Mouse (Mus musculus) forebrain, embryonic 12.5 days (tissue): ENCODE data around the gene Olfr1393. TPM values are rescaled to one million over a fixed set of nuclear protein-coding genes. Genes with fewer than 3 reads are reported as not detected.

ENCODE experiments used
- ATAC-seq: fragments of 200-750 bp; cut with Nextera tagmentation; 2 replicates; pipeline ENCODE4 v1.8.0; 2017; ENCODE audit warnings: moderate TSS enrichment; ENCODE audit not compliant: low FRiP score
- H3K27ac ChIP-seq: fragments of 300-500 bp; sonication (generic); 2 replicates; pipeline ENCODE4 v1.5.1; 2016; ENCODE audit warnings: mild to moderate bottlenecking
- H3K27me3 ChIP-seq: fragments of 300-500 bp; sonication (generic); 2 replicates; pipeline ENCODE4 v1.6.1; 2016; ENCODE audit warnings: mild to moderate bottlenecking
- H3K36me3 ChIP-seq: fragments of 300-500 bp; sonication (generic); replicated peaks from 2 replicates; pipeline ENCODE4 v1.6.1; 2016; ENCODE audit warnings: mild to moderate bottlenecking
- H3K4me1 ChIP-seq: fragments of 300-500 bp; sonication (generic); 2 replicates; pipeline ENCODE4 v1.6.1; 2016
- H3K4me2 ChIP-seq: fragments of 300-500 bp; sonication (generic); 2 replicates; pipeline ENCODE4 v1.6.1; 2016; ENCODE audit warnings: mild to moderate bottlenecking, moderate library complexity
- H3K4me3 ChIP-seq: fragments of 300-500 bp; sonication (generic); replicated peaks from 2 replicates; pipeline ENCODE4 v1.5.1; 2016; ENCODE audit warnings: mild to moderate bottlenecking
- H3K9ac ChIP-seq: fragments of 300-500 bp; sonication (generic); 2 replicates; pipeline ENCODE4 v1.6.1; 2016; ENCODE audit warnings: mild to moderate bottlenecking
- H3K9me3 ChIP-seq: fragments of 300-500 bp; sonication (generic); 2 replicates; pipeline ENCODE4 v1.6.1; 2016
- WGBS: fragments of 180-500 bp; shearing (Covaris S2); methylation state at CpG from one replicate; pipeline ENCODE4 v1.1.7; 2016; 5-methylcytosine and 5-hydroxymethylcytosine counted together
- polyA plus RNA-seq: library from polyadenylated mRNA; unstranded; fragments of >200 nt; fragmentation: Nextera tagmentation; extraction: Ambion mirVana; gene quantifications from 2 replicates; pipeline ENCODE4 v1.2.1, GENCODE M21; 2016

Gene Olfr1393
- polyA plus RNA-seq, 1 experiment from 2014 or later = 0.18 TPM

GRCm38 (mm10) chr11:49259829-49260228, 18.3 kb upstream of the Olfr1393 start:
- no peak for ATAC-seq
- Histone ChIP-seq H3K4me1 (no peaks in the 10 kb centered on the region), H3K36me3 (peaks cover 35% of the 10 kb centered on the region), H3K9ac (no peak overlapping the region), H3K4me2 (no peak overlapping the region), H3K4me3 (no peak overlapping the region), H3K9me3 (no peaks in the 10 kb centered on the region), H3K27me3 (no peaks in the 10 kb centered on the region), H3K27ac (no peak overlapping the region)
- 88% methylated on average over 1 of the region's 1 CpGs for WGBS

GRCm38 (mm10) chr11:49260598-49261312, 17.3 kb upstream of the Olfr1393 start:
- peaks cover 33% of the 10 kb centered on the region for H3K36me3 ChIP-seq

GRCm38 (mm10) chr11:49261313-49261855, 16.7 kb upstream of the Olfr1393 start:
- Histone ChIP-seq H3K4me2 (no peak overlapping the region), H3K27me3 (no peaks in the 10 kb centered on the region), H3K9ac (no peak overlapping the region), H3K4me3 (no peak overlapping the region), H3K4me1 (no peaks in the 10 kb centered on the region), H3K27ac (no peak overlapping the region), H3K36me3 (peaks cover 33% of the 10 kb centered on the region), H3K9me3 (no peaks in the 10 kb centered on the region)
- WGBS = 95% methylated on average over 14 of the region's 14 CpGs
- ATAC-seq = no peak

More at GRCm38 (mm10) chr11:49260598-49261312, 17.3 kb upstream of the Olfr1393 start:
- no peak overlapping the region for H3K4me3 ChIP-seq
- H3K9ac ChIP-seq = no peak overlapping the region
- H3K4me2 ChIP-seq = no peak overlapping the region
- no peaks in the 10 kb centered on the region for H3K4me1 ChIP-seq
- no peaks in the 10 kb centered on the region for H3K27me3 ChIP-seq
- H3K27ac ChIP-seq = no peak overlapping the region
- WGBS = 96% methylated on average over 20 of the region's 21 CpGs
- no peaks in the 10 kb centered on the region for H3K9me3 ChIP-seq
- ATAC-seq = no peak

- Histone ChIP-seq H3K36me3 (peaks cover 33% of the 10 kb centered on the region), H3K9me3 (no peaks in the 10 kb centered on the region), H3K27me3 (no peaks in the 10 kb centered on the region), H3K9ac (no peak overlapping the region), H3K4me2 (no peak overlapping the region), H3K4me1 (no peaks in the 10 kb centered on the region), H3K27ac (no peak overlapping the region), H3K4me3 (no peak overlapping the region)
- no peak for ATAC-seq
- 94% methylated on average over 5 of the region's 5 CpGs for WGBS
Measured at GRCm38 (mm10) chr11:49262286-49262685, 15.8 kb upstream of the Olfr1393 start.

- no peak for ATAC-seq
- Histone ChIP-seq H3K9ac (no peak overlapping the region), H3K4me3 (no peak overlapping the region), H3K4me2 (no peak overlapping the region), H3K27me3 (no peaks in the 10 kb centered on the region), H3K27ac (no peak overlapping the region), H3K4me1 (no peaks in the 10 kb centered on the region), H3K36me3 (peaks cover 33% of the 10 kb centered on the region), H3K9me3 (no peaks in the 10 kb centered on the region)
- WGBS = 97% methylated on average over 6 of the region's 6 CpGs
Measured at GRCm38 (mm10) chr11:49263149-49263548, 15.0 kb upstream of the Olfr1393 start.

GRCm38 (mm10) chr11:49264081-49264480, 14.0 kb upstream of the Olfr1393 start:
- H3K4me3 ChIP-seq = no peak overlapping the region
- H3K9me3 ChIP-seq = no peaks in the 10 kb centered on the region
- WGBS = 95% methylated on average over 7 of the region's 7 CpGs
- no peaks in the 10 kb centered on the region for H3K4me1 ChIP-seq
- H3K9ac ChIP-seq = no peak overlapping the region
- no peaks in the 10 kb centered on the region for H3K27me3 ChIP-seq
- no peak overlapping the region for H3K27ac ChIP-seq
- no peak overlapping the region for H3K4me2 ChIP-seq
- ATAC-seq = no peak
- peaks cover 33% of the 10 kb centered on the region for H3K36me3 ChIP-seq

GRCm38 (mm10) chr11:49264622-49265021, 13.5 kb upstream of the Olfr1393 start:
- Histone ChIP-seq H3K4me3 (no peak overlapping the region), H3K27me3 (no peaks in the 10 kb centered on the region), H3K4me2 (no peak overlapping the region), H3K4me1 (no peaks in the 10 kb centered on the region), H3K36me3 (peaks cover 32% of the 10 kb centered on the region), H3K27ac (no peak overlapping the region), H3K9me3 (no peaks in the 10 kb centered on the region), H3K9ac (no peak overlapping the region)
- no peak for ATAC-seq
- 77% methylated on average over 11 of the region's 11 CpGs for WGBS

GRCm38 (mm10) chr11:49265101-49265500, 13.0 kb upstream of the Olfr1393 start:
- no peak overlapping the region for H3K9ac ChIP-seq
- peaks cover 30% of the 10 kb centered on the region for H3K36me3 ChIP-seq
- no peak overlapping the region for H3K4me2 ChIP-seq
- H3K4me3 ChIP-seq = no peak overlapping the region
- no peaks in the 10 kb centered on the region for H3K4me1 ChIP-seq
- ATAC-seq = no peak
- 89% methylated on average over 8 of the region's 8 CpGs for WGBS
- H3K27ac ChIP-seq = no peak overlapping the region
- no peaks in the 10 kb centered on the region for H3K27me3 ChIP-seq
- H3K9me3 ChIP-seq = no peaks in the 10 kb centered on the region

GRCm38 (mm10) chr11:49266671-49267070, 11.4 kb upstream of the Olfr1393 start:
- peaks cover 15% of the 10 kb centered on the region for H3K36me3 ChIP-seq
- H3K4me2 ChIP-seq = no peak overlapping the region
- H3K4me1 ChIP-seq = no peaks in the 10 kb centered on the region
- no peaks in the 10 kb centered on the region for H3K9me3 ChIP-seq
- ATAC-seq = no peak
- H3K4me3 ChIP-seq = no peak overlapping the region
- no peaks in the 10 kb centered on the region for H3K27me3 ChIP-seq
- H3K27ac ChIP-seq = no peak overlapping the region
- H3K9ac ChIP-seq = no peak overlapping the region
- 96% methylated on average over 6 of the region's 6 CpGs for WGBS

GRCm38 (mm10) chr11:49267316-49267715, 10.8 kb upstream of the Olfr1393 start:
- Histone ChIP-seq H3K4me3 (no peak overlapping the region), H3K27ac (no peak overlapping the region), H3K4me1 (no peaks in the 10 kb centered on the region), H3K36me3 (peaks cover 9% of the 10 kb centered on the region), H3K9ac (no peak overlapping the region), H3K9me3 (no peaks in the 10 kb centered on the region), H3K4me2 (no peak overlapping the region), H3K27me3 (no peaks in the 10 kb centered on the region)
- 89% methylated on average over 10 of the region's 10 CpGs for WGBS
- no peak for ATAC-seq

GRCm38 (mm10) chr11:49267970-49268579, 10.0 kb upstream of the Olfr1393 start:
- Histone ChIP-seq H3K4me2 (no peak overlapping the region), H3K27me3 (no peaks in the 10 kb centered on the region), H3K27ac (no peak overlapping the region), H3K4me3 (no peak overlapping the region), H3K36me3 (peaks cover 4% of the 10 kb centered on the region; the same call in 1 of the 2 replicates), H3K9me3 (no peaks in the 10 kb centered on the region), H3K9ac (no peak overlapping the region), H3K4me1 (no peaks in the 10 kb centered on the region)
- WGBS = 89% methylated on average over 15 of the region's 15 CpGs
- no peak for ATAC-seq

- H3K27me3 ChIP-seq = no peaks in the 10 kb centered on the region
- 91% methylated on average over 9 of the region's 9 CpGs for WGBS
- H3K4me2 ChIP-seq = no peak overlapping the region
- ATAC-seq = no peak
- no peaks in the 10 kb centered on the region for H3K9me3 ChIP-seq
- H3K27ac ChIP-seq = no peak overlapping the region
- H3K4me1 ChIP-seq = no peaks in the 10 kb centered on the region
- no peak overlapping the region for H3K9ac ChIP-seq
- H3K36me3 ChIP-seq = no peaks in the 10 kb centered on the region
- H3K4me3 ChIP-seq = no peak overlapping the region
Measured at GRCm38 (mm10) chr11:49269761-49270160, 8.3 kb upstream of the Olfr1393 start.

- H3K36me3 ChIP-seq = no peaks in the 10 kb centered on the region
- ATAC-seq = no peak
- H3K9me3 ChIP-seq = no peaks in the 10 kb centered on the region
- H3K4me3 ChIP-seq = no peak overlapping the region
- no peaks in the 10 kb centered on the region for H3K4me1 ChIP-seq
- no peak overlapping the region for H3K27ac ChIP-seq
- H3K4me2 ChIP-seq = no peak overlapping the region
- H3K27me3 ChIP-seq = no peaks in the 10 kb centered on the region
- H3K9ac ChIP-seq = no peak overlapping the region
- 95% methylated on average over 4 of the region's 4 CpGs for WGBS
Measured at GRCm38 (mm10) chr11:49270368-49270767, 7.7 kb upstream of the Olfr1393 start.
